9 mouse cellular contexts compared by ENCODE assay signal in the genomic region with DNA sequence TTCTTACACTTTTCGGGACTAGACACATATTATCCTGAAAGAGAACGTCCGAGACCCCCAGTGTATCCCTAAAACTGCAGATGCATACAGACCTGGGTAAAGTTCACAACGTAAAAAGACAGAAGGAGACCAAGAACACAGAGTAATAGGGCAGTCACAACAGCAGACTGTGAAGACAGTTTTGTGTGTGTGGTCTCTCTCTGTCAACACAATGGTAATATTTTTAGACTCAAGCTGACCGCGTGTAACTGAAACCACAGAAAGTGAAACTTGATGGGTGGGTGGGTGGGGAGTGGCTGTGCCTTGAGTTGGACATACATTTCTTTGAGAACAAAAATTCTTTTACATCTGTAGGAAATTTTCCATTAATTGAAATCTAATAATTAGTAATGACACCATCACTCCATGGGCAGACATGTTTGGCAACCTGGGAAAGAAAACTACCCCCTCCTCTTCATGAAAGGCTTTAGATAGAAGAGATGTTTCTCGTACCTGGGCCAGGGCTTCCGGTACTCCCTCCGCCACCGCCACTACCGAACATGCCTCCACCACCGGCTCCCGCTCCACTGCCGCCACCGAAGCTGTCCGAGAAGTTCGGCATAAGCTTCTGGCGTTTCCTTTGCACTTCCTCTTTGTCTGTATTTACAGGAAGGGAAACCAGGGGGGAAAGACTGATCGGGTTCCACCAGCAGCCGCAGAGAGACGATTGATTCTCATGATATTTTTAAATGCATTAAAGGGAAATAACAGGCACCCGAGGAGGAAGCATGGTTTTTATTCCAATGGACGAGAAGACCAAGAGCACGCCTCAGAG.
A peak's percentile ranks its signal among the peaks of the same experiment; 100 is the strongest.
DNase-seq lines count a peak whose midpoint lies in the region; ATAC-seq and TF ChIP-seq lines count a peak whose summit lies in the region.
"Had no signal": no experiment of that assay in that cellular context is flagged by ENCODE, and none has a peak within 500 bp of the region (broad histone marks: within the 10 kb centered on the region; RNA-seq: fewer than 3 reads in every experiment).

No protein-coding gene starts in this region.

- H3K4me3 ChIP-seq in layer of hippocampus, adult 2 months: peak overlapping the region; percentile 22; the same call in 1 of the 2 replicates
- no peak overlapping the region for H3K4me3 ChIP-seq in midbrain, postnatal 0 days (ENCODE audit: low read depth, low read length)
- H3K4me3 ChIP-seq: neural tube, embryonic 12.5 days had no signal

- ATAC-seq in hematopoietic stem cell, adult 5-6 weeks (replicated peaks in 1 of 2; ENCODE audit: insufficient read depth in 1 of 2, low FRiP score in 2 of 2, low TSS enrichment in 1 of 2, low read depth in 1 of 2, poor library complexity in 2 of 2, severe bottlenecking in 2 of 2): peak; percentile 55 to 62
- peak; percentile 78 for ATAC-seq in megakaryocyte, adult 5-6 weeks (ENCODE audit: poor library complexity, severe bottlenecking)
- no peak for ATAC-seq in midbrain, postnatal 0 days (ENCODE audit: low FRiP score)

- H3K36me3 ChIP-seq in midbrain, postnatal 0 days (ENCODE audit: insufficient read depth, low read length): peaks cover 22% of the 10 kb centered on the region

- WGBS in midbrain, postnatal 0 days: 91% methylated on average over 24 of the region's 24 CpGs

- H3K9me3 ChIP-seq in midbrain, postnatal 0 days (ENCODE audit: low read length): no peaks in the 10 kb centered on the region
- H3K9me3 ChIP-seq: neural tube, embryonic 12.5 days had no signal

- TF ChIP-seq CTCF in layer of hippocampus, adult 2 months (conservative IDR thresholded peaks at IDR 0.05): no peak
- no peak for TF ChIP-seq CTCF in midbrain, postnatal 0 days (IDR thresholded peaks at IDR 0.05)

- no peak for DNase-seq in layer of hippocampus, adult 2 months (ENCODE audit: low spot score in 2 of 2)
- no peak for DNase-seq in layer of hippocampus, adult 8-10 months (ENCODE audit: low spot score in 2 of 2)
- peak; percentile 54 for DNase-seq in thymus, postnatal 25 days
- DNase-seq in midbrain, postnatal 0 days (ENCODE audit: low spot score): no peak
- no peak for DNase-seq in urinary bladder, adult 2 months (ENCODE audit: low spot score)
- no peak for DNase-seq in frontal cortex, postnatal 10 days (ENCODE audit: low spot score in 2 of 2)

- no peak overlapping the region for H3K9ac ChIP-seq in midbrain, postnatal 0 days (replicated peaks; ENCODE audit: low read length, poor library complexity, severe bottlenecking)
- H3K9ac ChIP-seq: neural tube, embryonic 12.5 days had no signal

- H3K4me1 ChIP-seq in midbrain, postnatal 0 days (ENCODE audit: insufficient read depth, low read length): 0 out of 2 replicates have a peak, but pooled peaks cover 4% of the 10 kb centered on the region
- H3K4me1 ChIP-seq: neural tube, embryonic 12.5 days had no signal

- H3K27me3 ChIP-seq in midbrain, postnatal 0 days (ENCODE audit: insufficient read depth, low read length): no peaks in the 10 kb centered on the region
- H3K27me3 ChIP-seq: neural tube, embryonic 12.5 days had no signal

- H3K27ac ChIP-seq in layer of hippocampus, adult 2 months: peak overlapping the region; percentile 40
- no peak overlapping the region for H3K27ac ChIP-seq in midbrain, postnatal 0 days (ENCODE audit: low read depth, low read length)
- H3K27ac ChIP-seq: neural tube, embryonic 12.5 days had no signal

- no peak overlapping the region for H3K4me2 ChIP-seq in midbrain, postnatal 0 days (ENCODE audit: low read depth, low read length, poor library complexity, severe bottlenecking)
- H3K4me2 ChIP-seq: neural tube, embryonic 12.5 days had no signal
